Mouse (Mus musculus) splenic B cell, adult 2 months (primary cell): Measurements from ENCODE around the gene Rbms3.

Source experiments
- DNase-seq: peaks from one replicate; pipeline ENCODE4 v3.0.0-alpha.2; 2011; ENCODE audit warnings: low read depth, low spot score
- H3K27me3 ChIP-seq: 2 replicates; pipeline ENCODE4 v1.6.1; 2012; ENCODE audit warnings: mild to moderate bottlenecking, low read length, moderate library complexity, mixed read lengths; ENCODE audit not compliant: control insufficient read depth, poor library complexity, insufficient read depth, severe bottlenecking
- H3K36me3 ChIP-seq: 2 replicates; pipeline ENCODE4 v1.6.1; 2012; ENCODE audit warnings: mild to moderate bottlenecking, low read length, moderate library complexity, mixed read lengths; ENCODE audit not compliant: control insufficient read depth, poor library complexity, insufficient read depth, severe bottlenecking

The Rbms3 gene

DNA sequence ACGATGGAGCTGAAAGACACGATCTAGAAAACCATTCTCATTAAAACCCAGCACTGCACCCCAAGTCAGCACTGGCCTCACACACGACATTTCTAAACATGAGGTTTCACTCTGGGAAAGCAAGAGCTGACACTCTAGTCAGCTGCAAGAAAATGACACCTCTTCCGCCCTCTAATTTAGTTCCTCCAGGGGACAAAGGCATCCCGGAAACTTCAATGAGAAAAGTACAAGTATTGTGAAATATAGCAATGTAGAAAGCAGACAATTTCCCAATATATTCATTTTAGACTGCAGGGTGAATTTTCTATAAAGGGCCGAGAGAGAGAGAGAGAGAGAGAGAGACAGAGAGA, 395.0 kb downstream of the Rbms3 start:
- no peak for DNase-seq
- H3K36me3 ChIP-seq, result no peaks in the 10 kb centered on the region
- peaks cover 2% of the 10 kb centered on the region; the same call in 1 of the 2 replicates for H3K27me3 ChIP-seq

DNA sequence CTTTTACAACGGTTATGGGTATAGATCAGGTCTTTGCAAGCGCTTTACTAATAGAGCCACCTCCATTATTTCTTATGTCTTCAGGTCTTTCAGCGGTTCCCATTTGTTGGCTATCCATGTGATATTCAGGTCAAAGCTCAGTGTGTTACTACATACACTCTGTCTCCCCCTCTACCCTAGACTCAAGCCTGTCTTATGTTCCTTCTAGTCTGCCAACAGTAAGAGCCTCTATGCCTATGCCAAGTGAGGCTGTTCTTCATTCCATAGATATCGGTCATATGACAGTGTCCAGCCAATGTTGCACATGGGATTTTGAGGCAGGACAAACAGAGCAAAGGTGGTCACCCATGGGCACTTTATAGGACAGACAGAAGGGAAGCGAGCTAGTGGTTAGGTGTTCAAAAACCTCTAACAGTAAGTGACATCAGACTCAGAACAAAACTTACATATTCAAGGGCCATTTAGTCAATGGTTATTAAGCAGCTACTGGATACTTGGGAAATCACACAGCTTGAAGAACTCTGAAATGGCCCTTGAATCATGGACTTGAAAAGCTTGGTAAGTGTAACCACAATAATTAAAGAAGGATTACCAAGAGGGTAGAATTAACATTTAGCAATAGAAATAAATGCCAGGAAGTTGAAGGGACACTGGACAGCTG, 395.5 kb downstream of the Rbms3 start:
- Histone ChIP-seq H3K27me3 (peaks cover 2% of the 10 kb centered on the region; the same call in 1 of the 2 replicates), H3K36me3 (no peaks in the 10 kb centered on the region)
- DNase-seq, result no peak

DNA sequence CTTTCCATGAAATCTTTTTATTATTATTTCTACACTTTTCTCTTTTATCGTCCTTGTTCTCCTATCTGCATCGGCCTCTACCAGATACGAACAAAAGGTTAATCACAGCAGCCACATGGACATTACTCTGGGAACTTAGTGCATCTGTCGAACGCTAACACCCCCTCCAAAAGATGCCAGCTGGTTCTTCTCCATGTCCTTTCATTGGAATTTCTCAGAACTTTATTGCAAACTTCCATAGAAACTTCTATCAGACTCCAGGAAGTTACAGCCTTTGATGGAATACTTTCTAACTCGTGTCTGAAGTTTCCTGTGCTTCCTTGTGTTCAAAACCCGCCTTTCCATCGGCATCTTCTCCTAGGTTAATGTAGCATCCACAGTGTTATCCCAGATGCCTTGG, 407.0 kb downstream of the Rbms3 start:
- H3K36me3 ChIP-seq, result no peaks in the 10 kb centered on the region
- H3K27me3 ChIP-seq, result no peaks in the 10 kb centered on the region
- no peak for DNase-seq

GRCm38 (mm10) chr9:117221481-117221880, 408.2 kb downstream of the Rbms3 start:
- no peak for DNase-seq
- H3K36me3 ChIP-seq, result no peaks in the 10 kb centered on the region
- no peaks in the 10 kb centered on the region for H3K27me3 ChIP-seq

DNA sequence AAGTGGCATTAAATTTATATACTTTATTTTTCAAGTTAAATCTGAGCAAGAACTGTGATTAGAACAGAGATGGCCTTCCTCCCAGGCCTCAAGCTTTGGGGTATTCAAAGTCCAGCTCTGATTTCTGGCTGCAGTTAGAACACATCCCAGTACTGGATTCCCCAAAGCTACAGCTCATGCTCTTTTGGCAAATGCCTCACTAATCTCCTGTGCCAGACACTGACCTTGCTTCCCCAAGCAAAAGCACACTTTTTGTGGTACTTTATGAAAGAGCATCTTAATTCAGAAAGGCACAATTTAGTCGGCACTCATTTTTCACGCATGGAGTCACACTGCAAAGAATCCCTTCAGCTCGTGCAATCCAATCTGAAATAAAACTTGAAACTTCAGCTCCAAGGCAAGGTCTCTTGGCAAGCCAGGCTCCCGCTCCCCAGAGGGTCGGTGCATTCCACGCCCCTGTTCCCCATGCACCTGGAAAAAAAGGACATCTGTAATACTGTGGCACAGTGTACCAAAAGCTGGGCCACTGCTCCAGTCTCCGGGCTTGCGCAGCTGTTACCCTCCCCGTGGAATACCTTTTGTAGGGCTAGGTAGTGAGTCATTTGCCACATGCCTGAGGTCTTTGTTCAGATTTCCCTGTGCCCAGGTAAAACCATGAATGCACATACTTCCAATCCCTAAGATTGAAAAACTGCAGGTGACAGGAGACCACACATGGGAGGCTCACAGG, 413.5 kb downstream of the Rbms3 start:
- Histone ChIP-seq H3K36me3 (no peaks in the 10 kb centered on the region), H3K27me3 (no peaks in the 10 kb centered on the region)
- DNase-seq, result no peak

DNA sequence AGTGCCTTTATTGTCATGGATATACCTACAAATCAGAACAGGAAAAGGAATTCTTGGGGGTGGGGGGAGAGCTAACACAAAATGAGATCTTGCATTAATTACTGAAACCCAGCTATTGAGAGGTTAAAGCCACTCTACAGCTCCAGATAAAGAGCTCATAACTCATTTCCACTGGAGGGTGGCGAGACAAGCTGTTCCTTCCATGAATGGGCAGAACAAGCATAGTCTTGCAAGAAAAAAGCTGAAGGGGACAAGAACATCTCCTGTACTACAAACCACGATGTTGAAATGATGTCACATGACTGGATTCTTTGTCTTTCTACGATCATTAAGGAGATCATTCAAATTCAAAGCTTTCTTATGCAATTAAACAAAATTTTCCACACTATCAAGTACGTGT, 417.7 kb downstream of the Rbms3 start:
- H3K27me3 ChIP-seq, result no peaks in the 10 kb centered on the region
- H3K36me3 ChIP-seq, result no peaks in the 10 kb centered on the region
- DNase-seq, result no peak

DNA sequence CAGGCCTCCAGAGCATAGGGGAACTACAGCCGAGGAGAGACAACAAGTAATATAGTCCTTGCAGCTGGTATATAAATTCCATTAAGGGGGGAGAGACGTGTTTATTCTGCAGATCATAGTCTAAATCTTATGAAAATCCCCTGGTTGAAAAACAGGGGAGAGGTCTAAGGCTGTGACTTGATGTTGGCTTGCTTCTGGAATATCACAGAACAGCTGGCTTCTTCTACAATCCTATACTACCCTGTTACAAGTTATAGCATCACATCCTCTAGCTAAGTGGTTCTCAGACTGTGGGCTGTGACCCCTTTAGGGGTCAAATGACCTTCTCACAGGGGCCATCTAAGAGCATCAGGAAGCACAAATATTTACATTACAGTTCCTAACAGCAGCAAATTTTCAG, 419.4 kb downstream of the Rbms3 start:
- H3K36me3 ChIP-seq, result no peaks in the 10 kb centered on the region
- no peak for DNase-seq
- no peaks in the 10 kb centered on the region for H3K27me3 ChIP-seq

DNA sequence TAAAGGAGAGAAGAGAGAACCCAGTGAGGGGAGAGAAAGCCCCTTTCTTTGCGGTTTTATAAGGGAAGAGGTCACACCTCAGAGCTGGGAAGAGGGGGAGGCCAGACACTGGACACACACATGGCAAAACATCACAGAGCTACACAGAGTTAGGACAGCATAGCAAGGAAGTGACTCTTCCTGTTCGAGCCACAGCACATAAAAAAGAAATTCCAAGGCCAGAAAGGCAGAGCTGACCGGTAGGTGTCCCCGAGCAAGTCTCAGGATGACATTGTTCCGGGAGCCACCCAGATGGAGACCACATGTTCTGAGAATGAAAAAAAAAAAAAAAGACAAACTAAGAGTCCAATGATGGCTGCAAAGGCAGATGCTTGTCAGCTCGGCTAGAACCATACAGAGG, 424.3 kb downstream of the Rbms3 start:
- DNase-seq, result no peak
- Histone ChIP-seq H3K36me3 (no peaks in the 10 kb centered on the region), H3K27me3 (no peaks in the 10 kb centered on the region)

- Histone ChIP-seq H3K36me3 (no peaks in the 10 kb centered on the region), H3K27me3 (no peaks in the 10 kb centered on the region)
- DNase-seq, result no peak
These were observed 429.6 kb downstream of the Rbms3 start for GRCm38 (mm10) chr9:117200067-117200658.

DNA sequence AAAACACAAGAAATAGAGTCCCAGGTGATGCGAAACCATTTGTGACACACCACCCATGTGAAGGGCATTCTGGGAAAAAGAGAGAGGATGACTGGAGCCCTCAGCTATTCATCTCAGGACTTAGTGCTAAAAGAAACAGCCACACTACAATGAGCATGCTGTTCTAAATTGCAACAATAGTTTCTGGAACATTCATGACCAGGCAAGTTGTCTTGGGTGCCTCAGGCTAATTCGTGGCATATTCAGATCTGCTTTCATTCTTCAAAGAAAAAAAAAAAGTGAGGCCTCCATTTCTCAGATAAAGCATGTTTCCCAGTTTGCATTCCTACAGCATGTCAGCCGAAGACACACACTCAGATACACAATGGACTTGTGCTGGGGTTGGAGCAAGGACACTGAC, 432.2 kb downstream of the Rbms3 start:
- Histone ChIP-seq H3K36me3 (no peaks in the 10 kb centered on the region), H3K27me3 (no peaks in the 10 kb centered on the region)
- no peak for DNase-seq

GRCm38 (mm10) chr9:117192565-117193540, 436.9 kb downstream of the Rbms3 start:
- no peak for DNase-seq
- H3K36me3 ChIP-seq, result no peaks in the 10 kb centered on the region
- H3K27me3 ChIP-seq, result no peaks in the 10 kb centered on the region

DNA sequence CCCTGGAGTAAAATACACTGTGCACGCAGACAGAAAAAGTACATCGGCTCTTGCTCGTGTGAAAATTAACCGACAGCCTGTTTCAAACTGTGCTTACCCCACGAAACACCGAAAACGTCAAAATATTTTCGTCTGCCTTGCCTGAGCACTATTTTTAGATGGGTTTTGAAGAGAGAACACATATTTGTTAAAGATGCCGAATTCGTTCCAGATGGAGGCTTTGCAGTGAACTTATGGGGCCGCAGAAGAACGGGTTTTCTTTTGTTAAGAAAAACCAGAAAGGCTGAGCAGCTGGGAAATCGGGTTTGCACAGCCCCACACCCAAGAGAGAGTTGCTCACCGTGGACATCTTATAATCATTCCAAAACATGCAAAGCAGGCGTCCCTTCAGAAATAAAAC, 437.6 kb downstream of the Rbms3 start:
- Histone ChIP-seq H3K36me3 (no peaks in the 10 kb centered on the region), H3K27me3 (no peaks in the 10 kb centered on the region)
- no peak for DNase-seq

DNA sequence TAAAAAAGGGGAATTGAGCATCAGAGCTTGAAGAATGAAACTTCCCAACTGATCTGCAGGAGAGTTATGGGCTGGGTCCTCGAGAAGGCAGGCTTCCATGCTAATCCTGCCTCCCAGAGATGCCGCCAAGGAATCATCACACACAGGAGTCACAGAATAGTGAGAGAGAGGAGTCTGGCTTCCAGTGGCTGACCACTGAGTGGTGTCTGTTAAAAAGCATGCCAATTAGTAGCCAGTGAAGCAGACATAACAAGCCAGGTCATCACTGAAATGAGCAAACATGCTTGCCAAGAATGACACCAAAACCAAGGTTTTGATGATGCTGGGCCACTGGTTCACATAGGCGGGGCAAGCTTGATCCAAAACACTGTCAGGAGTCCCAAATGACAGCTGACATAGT, 441.3 kb downstream of the Rbms3 start:
- no peaks in the 10 kb centered on the region for H3K36me3 ChIP-seq

DNA sequence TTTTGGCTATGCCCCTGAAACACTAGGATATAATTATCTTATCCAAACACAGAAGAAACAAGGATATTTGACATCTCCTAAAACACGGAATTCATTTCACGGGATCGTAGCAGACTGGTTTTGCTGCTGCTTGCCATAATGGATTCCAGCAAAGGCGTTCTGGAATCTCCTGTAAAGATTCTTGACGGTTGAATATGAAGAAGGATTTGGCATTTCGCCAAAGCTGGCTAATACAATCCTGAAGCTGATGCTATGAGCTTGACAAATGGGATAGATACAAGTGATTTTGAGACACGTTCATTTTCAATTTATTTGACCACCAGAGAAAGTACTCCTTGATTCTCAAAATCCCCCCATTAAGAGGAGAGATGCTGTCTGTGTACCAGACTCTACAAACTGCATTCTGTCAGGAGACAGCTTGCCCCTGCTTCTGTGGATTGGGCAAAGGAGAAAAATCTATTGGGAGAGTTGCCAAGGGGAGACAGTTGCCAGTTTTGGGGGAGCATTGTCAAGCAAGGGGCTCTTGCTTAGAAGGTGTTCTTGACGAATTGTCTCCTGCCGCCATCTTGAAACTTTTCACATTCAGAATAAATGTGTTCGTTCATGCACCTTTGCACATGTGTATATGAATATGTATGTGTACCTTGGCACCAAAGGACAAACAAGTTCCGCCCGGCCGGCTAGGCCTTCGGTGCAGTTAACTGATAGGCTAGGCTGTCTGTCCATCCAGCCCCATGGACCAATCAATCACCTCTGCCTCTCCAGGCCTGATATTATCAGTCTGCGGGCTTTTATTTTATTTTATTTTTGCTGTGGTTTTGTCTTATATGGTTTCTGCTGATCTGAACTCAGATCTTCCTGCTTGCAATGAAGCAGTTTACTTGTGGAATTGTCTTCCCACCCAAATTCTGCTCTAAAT, 442.3 kb downstream of the Rbms3 start:
- H3K27me3 ChIP-seq, result no peaks in the 10 kb centered on the region
- DNase-seq, result no peak
- H3K36me3 ChIP-seq, result no peaks in the 10 kb centered on the region

More for the DNA sequence above, 441.3 kb downstream of the Rbms3 start:
- H3K27me3 ChIP-seq, result no peaks in the 10 kb centered on the region
- no peak for DNase-seq
